Mouse (Mus musculus) hindbrain, embryonic 16.5 days (tissue): ENCODE results near the gene Prdm1. TPM values are rescaled to one million over a fixed set of nuclear protein-coding genes. Genes with fewer than 3 reads are reported as not detected.

Source experiments
- ATAC-seq: fragments of 200-750 bp; cut with Nextera tagmentation; 2 replicates; pipeline ENCODE4 v1.8.0; 2017; ENCODE audit warnings: moderate TSS enrichment, moderate library complexity
- H3K27ac ChIP-seq: fragments of 300-500 bp; sonication (generic); 2 replicates; pipeline ENCODE4 v1.5.1; 2014; ENCODE audit warnings: low read depth, mild to moderate bottlenecking, control low read depth, low read length, moderate library complexity
- H3K27me3 ChIP-seq: fragments of 300-500 bp; sonication (generic); replicated peaks from 2 replicates; pipeline ENCODE4 v1.6.1; 2014; ENCODE audit warnings: low read length; ENCODE audit not compliant: control insufficient read depth, insufficient read depth
- H3K36me3 ChIP-seq: fragments of 300-500 bp; sonication (generic); 2 replicates; pipeline ENCODE4 v1.6.1; 2014; ENCODE audit warnings: mild to moderate bottlenecking, low read length, moderate library complexity, mixed read lengths; ENCODE audit not compliant: control insufficient read depth, insufficient read depth
- H3K4me1 ChIP-seq: fragments of 300-500 bp; sonication (generic); 2 replicates; pipeline ENCODE4 v1.6.1; 2014; ENCODE audit warnings: low read depth, low read length; ENCODE audit not compliant: control insufficient read depth, insufficient read depth
- H3K4me2 ChIP-seq: fragments of 300-500 bp; sonication (generic); 2 replicates; pipeline ENCODE4 v1.6.1; 2014; ENCODE audit warnings: mild to moderate bottlenecking, low read length, control low read depth, moderate library complexity
- H3K4me3 ChIP-seq: fragments of 300-500 bp; sonication (generic); 2 replicates; pipeline ENCODE4 v1.5.1; 2014; ENCODE audit warnings: mild to moderate bottlenecking, low read length, control low read depth, moderate library complexity
- H3K9ac ChIP-seq: fragments of 300-500 bp; sonication (generic); 2 replicates; pipeline ENCODE4 v1.6.1; 2014; ENCODE audit warnings: low read depth, mild to moderate bottlenecking, control low read depth, low read length, moderate library complexity
- H3K9me3 ChIP-seq: fragments of 300-500 bp; sonication (generic); 2 replicates; pipeline ENCODE4 v1.6.1; 2014; ENCODE audit warnings: mild to moderate bottlenecking, low read length, moderate library complexity; ENCODE audit not compliant: control insufficient read depth
- WGBS: fragments of 180-500 bp; shearing (Covaris S2); extraction: QIAGEN DNeasy Blood & Tissue Kit; methylation state at CpG from one replicate; pipeline ENCODE4 v1.1.7; 2014; 5-methylcytosine and 5-hydroxymethylcytosine counted together
- polyA plus RNA-seq: library from polyadenylated mRNA; unstranded; fragments of >200 nt; fragmentation: Nextera tagmentation; extraction: Ambion mirVana; gene quantifications from 2 replicates; pipeline ENCODE4 v1.2.1, GENCODE M21; 2015

The Prdm1 gene
- polyA plus RNA-seq, 1 experiment from 2014 or later = 0.36 TPM

DNA sequence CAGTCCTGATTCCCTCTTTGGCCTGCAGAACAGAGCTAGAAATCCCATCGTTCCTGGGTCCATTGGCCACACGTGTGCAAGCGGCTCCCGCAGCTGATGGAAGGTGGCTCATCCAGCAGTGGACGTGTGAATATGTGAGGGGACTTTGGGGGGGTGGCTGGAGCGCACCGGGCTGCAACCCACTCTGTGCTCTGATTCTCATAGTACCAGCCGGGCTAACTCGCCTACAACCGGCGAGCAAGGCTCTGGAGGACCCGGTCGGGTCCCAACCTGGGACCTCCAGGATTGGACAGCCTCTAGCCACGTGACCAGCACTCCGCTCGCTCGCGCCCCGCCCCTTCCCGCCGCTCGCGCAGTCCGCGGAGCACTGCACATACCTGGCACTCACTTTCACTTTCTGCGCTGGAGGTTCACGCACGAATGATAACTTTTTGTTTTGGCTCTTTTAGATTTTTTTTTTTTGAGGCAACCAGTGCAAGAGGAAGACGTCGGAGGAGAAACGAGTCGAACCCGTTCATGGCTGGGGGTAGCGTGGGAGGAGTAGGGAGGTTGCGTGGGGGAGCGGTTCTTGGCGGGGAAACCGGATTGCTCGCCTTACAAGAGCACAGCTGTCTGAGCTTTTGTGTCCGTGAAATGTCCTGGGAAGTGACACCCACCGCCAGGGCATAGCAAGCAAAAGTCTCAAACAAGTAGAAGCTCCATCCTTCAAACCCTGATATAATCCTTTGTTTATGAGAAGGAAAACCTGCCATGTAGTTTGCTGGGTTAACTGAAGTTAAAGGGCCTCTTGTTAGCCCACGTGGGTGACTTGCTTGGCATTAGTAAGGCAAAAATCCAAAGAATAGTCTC is 1.1 kb upstream of the Prdm1 start:
- Histone ChIP-seq H3K9ac (peak overlapping the region; percentile 47), H3K36me3 (no peaks in the 10 kb centered on the region), H3K9me3 (no peaks in the 10 kb centered on the region), H3K27me3 (peaks cover 21% of the 10 kb centered on the region), H3K4me1 (peaks cover 18% of the 10 kb centered on the region), H3K4me2 (peak overlapping the region; percentile 89), H3K4me3 (peak overlapping the region; percentile 53), H3K27ac (no peak overlapping the region)
- WGBS = under 1% methylated on average over 42 of the region's 42 CpGs
- ATAC-seq = peak; percentile 100

DNA sequence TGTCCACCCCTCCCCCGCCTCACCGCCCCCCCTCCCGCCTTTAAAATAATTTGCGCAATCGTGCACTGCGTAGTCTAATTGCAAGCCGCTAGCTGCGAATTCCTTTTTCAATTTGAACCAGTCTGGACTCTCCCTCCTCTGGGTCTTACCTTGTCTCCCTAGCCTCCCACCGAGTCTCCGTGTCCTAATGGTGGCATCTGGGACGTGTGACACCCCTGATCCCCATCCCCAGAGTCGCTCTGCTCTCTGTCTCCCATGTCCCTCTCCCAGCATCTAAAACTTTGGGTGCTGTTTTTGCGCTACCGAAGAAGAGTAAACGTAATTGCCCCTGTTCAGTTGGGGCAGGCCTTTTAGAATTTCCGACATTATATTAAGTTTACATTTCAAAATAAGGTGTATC is 650 bp downstream of the Prdm1 start:
- H3K9ac ChIP-seq = no peak overlapping the region
- no peaks in the 10 kb centered on the region for H3K9me3 ChIP-seq
- no peak for ATAC-seq
- H3K27ac ChIP-seq = no peak overlapping the region
- H3K4me3 ChIP-seq = peak overlapping the region; percentile 20; the same call in 1 of the 2 replicates
- H3K4me1 ChIP-seq = peaks cover 18% of the 10 kb centered on the region
- 1% methylated on average over 16 of the region's 16 CpGs for WGBS
- peaks cover 24% of the 10 kb centered on the region for H3K27me3 ChIP-seq
- H3K36me3 ChIP-seq = no peaks in the 10 kb centered on the region
- H3K4me2 ChIP-seq = peak overlapping the region; percentile 45

DNA sequence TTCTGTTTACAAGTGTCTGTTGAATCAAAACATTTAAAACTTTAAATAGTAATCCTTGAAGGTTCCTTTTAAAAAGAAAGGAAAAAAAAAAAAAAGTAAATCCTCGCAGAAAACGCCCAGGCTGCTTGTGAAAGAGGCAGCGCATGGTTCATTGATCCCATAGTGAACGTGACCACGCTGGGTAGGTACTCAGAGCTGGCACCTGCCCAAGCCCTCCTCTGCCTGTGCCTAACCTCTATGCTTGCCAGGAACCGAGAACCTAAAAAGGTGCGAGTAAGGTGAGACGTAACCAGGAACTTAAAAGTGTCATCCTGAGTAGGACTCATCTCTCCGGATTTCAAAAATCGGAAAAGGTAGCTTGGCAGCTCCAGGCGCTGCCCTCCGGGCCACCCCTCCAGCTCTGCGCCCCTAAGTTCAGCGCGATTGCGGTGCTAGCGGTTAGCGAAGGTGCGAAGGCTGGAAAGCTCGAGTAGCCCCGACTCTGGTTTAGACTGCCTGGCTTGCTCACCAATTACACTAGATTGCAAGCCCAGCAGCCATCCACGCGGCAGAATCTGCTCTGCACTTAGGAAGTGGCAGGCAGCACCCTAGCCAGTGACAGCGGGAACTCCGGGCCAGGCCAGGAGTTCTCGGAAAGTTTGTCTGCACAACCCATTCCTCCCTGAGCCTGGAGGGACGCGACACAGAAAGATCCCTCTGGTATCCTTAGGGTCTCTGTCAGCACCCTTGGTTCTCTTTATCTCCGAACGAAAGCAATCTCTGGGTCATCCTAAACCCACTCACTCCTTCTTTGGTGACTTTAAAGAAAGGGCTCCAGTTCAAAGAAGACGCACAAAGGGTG is 1.3 kb downstream of the Prdm1 start:
- peaks cover 18% of the 10 kb centered on the region for H3K4me1 ChIP-seq
- ATAC-seq = no peak
- peak overlapping the region; percentile 45 for H3K4me2 ChIP-seq
- H3K27ac ChIP-seq = no peak overlapping the region
- no peak overlapping the region for H3K9ac ChIP-seq
- peaks cover 21% of the 10 kb centered on the region for H3K27me3 ChIP-seq
- H3K4me3 ChIP-seq = peak overlapping the region; percentile 20
- no peaks in the 10 kb centered on the region for H3K36me3 ChIP-seq
- no peaks in the 10 kb centered on the region for H3K9me3 ChIP-seq
- 1% methylated on average over 31 of the region's 31 CpGs for WGBS

DNA sequence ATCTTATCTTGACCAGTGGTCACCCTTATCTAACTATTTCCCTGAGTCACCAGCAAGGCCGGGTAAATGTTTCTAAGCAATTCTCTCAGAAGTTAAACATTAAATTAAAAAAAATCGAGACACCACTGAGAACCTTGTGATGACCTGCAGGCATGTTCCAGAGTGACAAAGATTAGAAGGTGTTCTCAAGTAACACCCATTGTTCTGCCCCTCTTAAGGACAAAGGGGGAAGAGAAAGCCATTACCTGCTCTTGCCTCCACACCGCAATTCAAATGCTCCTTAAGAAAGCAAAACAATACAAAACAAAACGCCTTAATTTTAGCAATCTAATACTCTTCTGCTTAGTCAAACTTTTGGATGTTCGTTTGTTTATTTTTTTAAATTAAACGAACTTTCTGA is 8.1 kb downstream of the Prdm1 start:
- 36% methylated on average over 6 of the region's 6 CpGs for WGBS
- H3K27ac ChIP-seq = no peak overlapping the region
- no peak overlapping the region for H3K9ac ChIP-seq
- H3K4me1 ChIP-seq = no peaks in the 10 kb centered on the region
- no peak overlapping the region for H3K4me2 ChIP-seq
- no peak overlapping the region for H3K4me3 ChIP-seq
- H3K36me3 ChIP-seq = no peaks in the 10 kb centered on the region
- H3K9me3 ChIP-seq = no peaks in the 10 kb centered on the region
- peaks cover 9% of the 10 kb centered on the region for H3K27me3 ChIP-seq
- no peak for ATAC-seq

DNA sequence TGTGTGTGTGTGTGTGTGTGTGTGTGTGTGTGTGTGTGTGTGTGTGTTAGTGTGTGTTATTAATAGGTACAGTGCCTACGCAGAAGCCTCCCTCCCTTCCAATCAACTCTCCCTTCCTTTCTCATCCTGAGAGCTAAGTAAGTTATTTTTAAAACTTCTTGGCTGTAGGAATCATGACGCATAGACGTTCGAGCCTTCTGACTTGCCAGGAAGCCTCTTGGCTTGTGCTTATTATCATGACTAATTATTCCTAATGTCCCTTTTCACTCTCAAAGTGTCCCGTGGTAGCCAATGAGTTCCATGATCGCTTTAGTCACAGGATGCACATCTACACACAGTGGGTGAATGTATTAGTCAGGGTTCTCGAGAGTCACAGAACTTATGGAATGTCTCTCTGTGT is 9.7 kb downstream of the Prdm1 start:
- Histone ChIP-seq H3K27ac (no peak overlapping the region), H3K9me3 (no peaks in the 10 kb centered on the region), H3K9ac (no peak overlapping the region), H3K4me1 (no peaks in the 10 kb centered on the region), H3K36me3 (no peaks in the 10 kb centered on the region), H3K27me3 (no peaks in the 10 kb centered on the region; the same call in 1 of the 2 replicates), H3K4me2 (no peak overlapping the region), H3K4me3 (no peak overlapping the region)
- WGBS = 70% methylated on average over 7 of the region's 7 CpGs
- no peak for ATAC-seq

DNA sequence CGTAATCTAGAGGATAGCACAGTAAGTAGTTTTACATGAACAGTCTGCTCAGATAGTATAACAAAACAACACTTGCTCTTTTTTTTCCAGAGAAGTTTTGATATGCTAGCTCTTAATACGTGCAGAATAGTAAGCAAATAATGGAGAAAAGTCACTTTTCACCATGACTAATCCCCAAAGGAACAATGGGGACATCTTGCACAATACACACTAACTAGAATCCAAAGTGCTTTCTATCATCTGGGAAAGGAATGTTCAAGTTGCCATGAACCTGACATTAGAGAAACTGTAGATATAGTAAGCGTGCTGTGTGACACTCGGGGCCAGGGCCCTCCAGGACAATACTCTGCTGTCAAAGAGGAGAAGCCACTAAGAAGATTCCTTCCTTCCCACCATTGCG is 15.2 kb downstream of the Prdm1 start:
- Histone ChIP-seq H3K9ac (no peak overlapping the region), H3K27ac (no peak overlapping the region), H3K36me3 (no peaks in the 10 kb centered on the region), H3K27me3 (no peaks in the 10 kb centered on the region), H3K4me1 (no peaks in the 10 kb centered on the region), H3K4me3 (no peak overlapping the region), H3K4me2 (no peak overlapping the region), H3K9me3 (no peaks in the 10 kb centered on the region)
- no peak for ATAC-seq
- WGBS = 75% methylated on average over 5 of the region's 5 CpGs

DNA sequence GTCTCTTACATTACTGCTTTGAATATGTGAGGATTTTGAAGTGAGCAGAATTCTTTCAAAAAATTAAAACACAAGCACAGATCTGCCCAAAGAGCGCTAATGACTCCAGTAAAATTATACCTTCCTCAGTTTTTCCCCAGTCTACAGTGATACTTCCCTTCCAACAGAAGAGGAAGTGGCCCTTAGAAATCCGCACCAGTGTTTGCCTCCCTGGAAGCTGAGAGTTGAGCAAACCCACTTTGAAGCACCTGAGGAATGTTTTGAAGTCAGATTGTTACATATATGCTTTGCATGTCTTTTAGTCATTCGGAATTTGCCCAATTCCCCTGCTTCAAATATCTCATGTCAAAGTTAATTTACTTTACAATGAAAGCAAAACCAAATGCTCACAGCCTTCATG is 17.3 kb downstream of the Prdm1 start:
- no peak overlapping the region for H3K4me2 ChIP-seq

DNA sequence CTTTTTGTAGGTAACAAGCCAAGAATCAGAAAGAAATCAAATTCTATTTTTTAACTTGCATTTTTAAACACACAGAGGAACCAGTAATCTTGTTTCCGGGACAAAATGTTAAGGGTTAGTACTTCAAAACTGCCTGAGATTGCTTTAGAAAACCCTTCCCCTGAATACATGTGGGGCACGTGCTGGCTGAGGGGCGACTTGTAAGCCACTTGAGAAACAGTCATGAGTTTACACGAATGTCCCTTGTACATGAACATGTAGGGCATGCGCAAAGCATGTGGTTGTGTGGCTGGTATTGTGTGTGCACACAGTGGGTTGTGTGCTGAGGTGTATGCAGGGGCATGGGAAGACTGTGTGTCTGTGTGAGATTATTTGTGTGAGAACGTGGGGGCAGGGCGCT is 19.7 kb downstream of the Prdm1 start:
- no peak overlapping the region for H3K9ac ChIP-seq
- no peak overlapping the region for H3K27ac ChIP-seq
- H3K27me3 ChIP-seq = no peaks in the 10 kb centered on the region
- no peaks in the 10 kb centered on the region for H3K9me3 ChIP-seq
- no peak for ATAC-seq
- H3K36me3 ChIP-seq = no peaks in the 10 kb centered on the region
- 94% methylated on average over 7 of the region's 7 CpGs for WGBS
- no peak overlapping the region for H3K4me2 ChIP-seq
- no peak overlapping the region for H3K4me3 ChIP-seq
- no peaks in the 10 kb centered on the region for H3K4me1 ChIP-seq

More for the DNA sequence above, 17.3 kb downstream of the Prdm1 start:
- Histone ChIP-seq H3K9me3 (no peaks in the 10 kb centered on the region), H3K4me1 (no peaks in the 10 kb centered on the region), H3K4me3 (no peak overlapping the region), H3K27me3 (no peaks in the 10 kb centered on the region), H3K9ac (no peak overlapping the region), H3K27ac (no peak overlapping the region), H3K36me3 (no peaks in the 10 kb centered on the region)
- WGBS = 88% methylated on average over 3 of the region's 3 CpGs
- ATAC-seq = no peak

DNA sequence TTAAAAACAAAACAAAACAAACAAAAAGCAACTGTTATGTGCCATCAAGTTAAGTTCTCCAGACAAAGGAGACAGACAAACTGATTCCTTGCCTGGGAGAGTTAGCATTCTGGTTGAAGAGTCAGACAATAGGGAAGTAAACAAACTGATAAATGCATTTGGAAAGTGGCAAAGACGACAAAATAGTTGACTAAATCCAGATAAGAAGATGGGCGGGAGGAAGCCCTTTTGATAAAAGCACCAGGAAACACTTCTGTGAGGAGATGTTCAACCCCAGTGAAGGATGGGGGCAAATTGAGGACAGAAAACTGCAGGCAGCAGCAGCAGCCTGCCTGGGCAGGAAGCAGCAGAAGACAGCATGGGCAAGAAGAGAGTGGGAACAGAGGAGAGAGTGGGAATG is 20.3 kb downstream of the Prdm1 start:
- WGBS = 45% methylated on average over 2 of the region's 2 CpGs
- no peak overlapping the region for H3K4me2 ChIP-seq
- H3K9ac ChIP-seq = no peak overlapping the region
- ATAC-seq = no peak
- no peak overlapping the region for H3K4me3 ChIP-seq
- H3K36me3 ChIP-seq = no peaks in the 10 kb centered on the region
- no peaks in the 10 kb centered on the region for H3K27me3 ChIP-seq
- H3K9me3 ChIP-seq = no peaks in the 10 kb centered on the region
- no peak overlapping the region for H3K27ac ChIP-seq
- H3K4me1 ChIP-seq = no peaks in the 10 kb centered on the region
